Mouse (Mus musculus) olfactory bulb, adult 2 months (tissue): ENCODE measurements at regions not wholly inside any gene's neighbourhood (a gene's known extent, or its start where the extent isn't known, plus 50 kb on each side); places are given as distances from the start of the nearest gene placed in this dataset.

ENCODE experiments used
- H3K27ac ChIP-seq: fragments of 200-500 bp; 2 replicates; pipeline ENCODE4 v1.5.1; 2012; ENCODE audit warnings: low read depth, low read length; ENCODE audit not compliant: insufficient read depth
- H3K4me1 ChIP-seq: fragments of 200-500 bp; 2 replicates; pipeline ENCODE4 v1.6.1; 2012; ENCODE audit warnings: low read length; ENCODE audit not compliant: control insufficient read depth, insufficient read depth
- H3K4me3 ChIP-seq: fragments of 200-500 bp; 2 replicates; pipeline ENCODE4 v1.5.1; 2012; ENCODE audit warnings: mild to moderate bottlenecking, low read depth, low read length, moderate library complexity; ENCODE audit not compliant: insufficient read depth
- CTCF ChIP-seq: fragments of 200-500 bp; IDR thresholded peaks from 2 replicates; pipeline ENCODE4 v1.5.1; 2012; ENCODE audit warnings: low read depth, mild to moderate bottlenecking, low read length, moderate library complexity; ENCODE audit not compliant: insufficient read depth
- POLR2A ChIP-seq: fragments of 200-500 bp; IDR thresholded peaks from 2 replicates; pipeline ENCODE4 v1.6.1; 2012; ENCODE audit warnings: mild to moderate bottlenecking, low read depth, low read length, moderate library complexity; ENCODE audit not compliant: insufficient read depth
- WGBS: fragments of 180-500 bp; shearing (Covaris S2); methylation state at CpG from one replicate; pipeline ENCODE4 v1.1.7; 2018; 5-methylcytosine and 5-hydroxymethylcytosine counted together

- 56% methylated on average over 8 of the region's 8 CpGs for WGBS
- Histone ChIP-seq H3K4me3 (no peak overlapping the region), H3K27ac (no peak overlapping the region), H3K4me1 (no peaks in the 10 kb centered on the region)
- TF ChIP-seq POLR2A: no peak
- TF ChIP-seq CTCF: no peak
These were observed 297.0 kb upstream of the Pou3f3 start for GRCm38 (mm10) chr1:42398461-42399154.

GRCm38 (mm10) chr1:42415817-42416538, 279.6 kb upstream of the Pou3f3 start:
- 86% methylated on average over 21 of the region's 21 CpGs for WGBS
- Histone ChIP-seq H3K4me3 (no peak overlapping the region), H3K4me1 (no peaks in the 10 kb centered on the region), H3K27ac (no peak overlapping the region)
- TF ChIP-seq POLR2A (no peak), CTCF (no peak)

- TF ChIP-seq POLR2A (no peak), CTCF (no peak)
- Histone ChIP-seq H3K27ac (no peak overlapping the region), H3K4me1 (no peaks in the 10 kb centered on the region), H3K4me3 (no peak overlapping the region)
- WGBS: 74% methylated on average over 8 of the region's 8 CpGs
These were observed 278.9 kb upstream of the Pou3f3 start for GRCm38 (mm10) chr1:42416539-42417218.

- 77% methylated on average over 4 of the region's 4 CpGs for WGBS
- H3K4me1 ChIP-seq: no peaks in the 10 kb centered on the region
- H3K27ac ChIP-seq: no peak overlapping the region
- no peak overlapping the region for H3K4me3 ChIP-seq
- TF ChIP-seq CTCF (no peak), POLR2A (no peak)
These were observed 277.8 kb upstream of the Pou3f3 start for GRCm38 (mm10) chr1:42417815-42418214.

- TF ChIP-seq CTCF: no peak
- TF ChIP-seq POLR2A: no peak
- WGBS: 84% methylated on average over 1 of the region's 1 CpGs
- H3K4me1 ChIP-seq: no peaks in the 10 kb centered on the region
- no peak overlapping the region for H3K27ac ChIP-seq
- H3K4me3 ChIP-seq: no peak overlapping the region
These were observed 277.3 kb upstream of the Pou3f3 start for GRCm38 (mm10) chr1:42418233-42418632.

- WGBS: 68% methylated on average over 8 of the region's 8 CpGs
- TF ChIP-seq CTCF (no peak), POLR2A (no peak)
- Histone ChIP-seq H3K4me1 (no peaks in the 10 kb centered on the region), H3K4me3 (no peak overlapping the region), H3K27ac (no peak overlapping the region)
These were observed 259.1 kb upstream of the Pou3f3 start for GRCm38 (mm10) chr1:42436366-42436998.

GRCm38 (mm10) chr1:42468365-42468764, 227.2 kb upstream of the Pou3f3 start:
- WGBS: 93% methylated on average over 3 of the region's 3 CpGs
- no peaks in the 10 kb centered on the region for H3K4me1 ChIP-seq
- TF ChIP-seq POLR2A (no peak), CTCF (no peak)
- H3K27ac ChIP-seq: no peak overlapping the region
- no peak overlapping the region for H3K4me3 ChIP-seq

- 64% methylated on average over 10 of the region's 10 CpGs for WGBS
- TF ChIP-seq POLR2A: no peak
- no peak for TF ChIP-seq CTCF
- no peak overlapping the region for H3K4me3 ChIP-seq
- H3K4me1 ChIP-seq: no peaks in the 10 kb centered on the region
- no peak overlapping the region for H3K27ac ChIP-seq
These were observed 223.6 kb upstream of the Pou3f3 start for GRCm38 (mm10) chr1:42471846-42472494.
